Mouse (Mus musculus): ENCODE data around the gene Ints5.
"Not testable (repeated sequence)": the region's sequence is repeated elsewhere in the genome, so short reads cannot be mapped to it uniquely, and the experiment has no call there.

Gene Ints5

GRCm38 (mm10) chr19:8887585-8888463 is 5.0 kb upstream of the Ints5 start:
- no peak for DNase-seq (ENCODE audit: low spot score in 2 of 2)

DNA sequence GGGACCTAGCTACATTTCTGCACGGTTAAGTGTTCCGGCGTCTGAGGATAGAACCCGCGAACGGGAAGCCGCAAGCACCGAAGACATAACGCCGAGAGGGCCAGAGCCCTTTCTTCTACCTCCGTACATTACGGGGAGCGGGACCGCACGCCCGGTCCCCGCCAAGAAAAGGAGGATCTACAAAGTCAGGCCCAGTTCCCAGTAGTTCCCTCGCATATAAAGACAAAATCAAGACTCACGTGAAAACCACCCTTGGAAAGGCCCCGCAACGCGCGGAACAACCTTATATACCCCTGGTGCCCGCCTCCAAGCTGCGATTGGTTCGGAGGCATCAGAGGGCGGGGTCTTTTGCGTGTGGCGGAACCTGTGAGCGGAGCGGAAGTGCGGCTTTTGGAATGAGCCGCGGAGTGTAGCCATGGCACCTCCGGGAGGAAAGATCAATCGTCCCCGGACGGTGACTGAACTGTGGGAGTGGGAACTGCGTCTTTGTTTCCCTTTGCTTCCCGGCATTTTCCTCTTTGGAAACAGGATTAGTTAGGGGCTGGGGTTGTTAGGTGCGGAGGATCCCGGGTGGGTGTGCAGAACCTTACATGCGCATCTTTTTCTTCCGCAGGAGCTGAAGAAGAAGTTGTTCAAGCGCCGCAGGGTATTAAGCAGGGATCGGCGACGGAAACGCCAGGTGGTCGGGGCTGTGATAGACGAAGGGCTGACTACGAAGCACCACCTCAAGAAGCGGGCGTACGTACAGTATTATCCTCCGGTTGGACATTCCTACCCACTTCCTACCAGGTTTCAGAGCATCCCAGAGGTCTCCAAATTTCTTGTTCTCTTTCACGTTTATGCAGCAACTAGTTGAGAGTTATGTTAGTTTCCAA is 4.1 kb upstream of the Ints5 start, which contains the start of the genes 1810009A15Rik and Gm49416:
Gene 1810009A15Rik (plus strand): TSS at position 343 of the 875 bp plus-strand sequence.
Gene Gm49416 (plus strand): TSS at position 416 of the 875 bp plus-strand sequence.
- peak; percentile 85 to 92 for DNase-seq (ENCODE audit: low spot score in 2 of 2)

DNA sequence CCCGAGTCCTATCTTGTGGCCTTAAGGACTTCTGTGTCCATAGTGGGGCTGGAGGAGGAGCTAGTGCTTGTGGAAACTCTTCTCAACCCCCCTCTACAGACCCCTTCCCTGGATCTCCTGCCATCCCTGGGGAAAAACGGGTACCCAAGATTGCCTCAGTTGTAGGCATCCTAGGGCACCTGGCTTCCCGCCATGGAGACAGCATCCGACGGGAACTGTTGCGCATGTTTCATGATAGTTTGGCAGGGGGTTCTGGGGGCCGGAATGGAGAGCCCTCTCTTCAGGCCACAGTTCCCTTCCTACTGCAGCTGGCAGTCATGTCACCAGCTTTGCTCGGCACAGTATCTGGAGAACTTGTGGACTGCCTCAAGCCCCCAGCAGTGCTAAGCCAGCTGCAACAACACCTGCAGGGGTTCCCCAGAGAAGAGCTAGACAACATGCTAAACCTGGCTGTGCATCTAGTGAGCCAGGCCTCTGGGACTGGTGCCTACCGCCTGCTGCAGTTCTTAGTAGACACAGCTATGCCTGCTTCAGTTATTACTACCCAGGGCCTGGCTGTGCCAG is 2.7 kb downstream of the Ints5 start:
- DNase-seq (ENCODE audit: low spot score in 2 of 2), result no peak

GRCm38 (mm10) chr19:8896231-8896630 is 3.4 kb downstream of the Ints5 start:
- not testable (repeated sequence) for DNase-seq (ENCODE audit: low spot score in 2 of 2)

DNA sequence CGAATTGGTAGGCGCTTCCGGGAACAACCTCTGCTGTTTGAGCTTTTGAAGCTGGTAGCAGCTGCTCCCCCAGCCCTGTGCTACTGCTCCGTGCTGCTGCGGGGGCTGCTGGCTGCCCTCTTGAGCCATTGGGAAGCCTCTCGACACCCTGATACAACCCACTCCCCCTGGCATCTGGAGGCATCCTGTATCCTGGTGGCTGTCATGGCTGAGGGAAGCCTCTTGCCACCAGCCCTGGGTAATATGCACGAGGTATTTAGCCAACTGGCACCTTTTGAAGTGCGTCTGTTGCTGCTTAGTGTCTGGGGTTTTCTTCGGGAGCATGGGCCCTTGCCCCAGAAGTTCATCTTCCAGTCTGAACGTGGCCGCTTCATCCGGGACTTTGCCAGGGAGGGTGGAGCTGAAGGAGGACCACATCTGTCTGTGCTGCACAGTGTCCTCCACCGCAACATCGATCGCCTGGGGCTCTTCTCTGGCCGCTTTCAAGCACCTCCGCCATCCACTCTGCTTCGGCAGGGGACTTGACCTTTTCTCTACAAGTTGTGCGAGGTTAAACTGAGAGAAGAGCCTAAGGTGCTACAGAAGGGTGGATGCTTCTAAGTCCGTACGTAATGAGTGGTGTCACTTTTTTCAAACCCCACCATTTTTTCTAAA is 4.5 kb downstream of the Ints5 start:
- not testable (repeated sequence) for DNase-seq (ENCODE audit: low spot score in 2 of 2)

DNA sequence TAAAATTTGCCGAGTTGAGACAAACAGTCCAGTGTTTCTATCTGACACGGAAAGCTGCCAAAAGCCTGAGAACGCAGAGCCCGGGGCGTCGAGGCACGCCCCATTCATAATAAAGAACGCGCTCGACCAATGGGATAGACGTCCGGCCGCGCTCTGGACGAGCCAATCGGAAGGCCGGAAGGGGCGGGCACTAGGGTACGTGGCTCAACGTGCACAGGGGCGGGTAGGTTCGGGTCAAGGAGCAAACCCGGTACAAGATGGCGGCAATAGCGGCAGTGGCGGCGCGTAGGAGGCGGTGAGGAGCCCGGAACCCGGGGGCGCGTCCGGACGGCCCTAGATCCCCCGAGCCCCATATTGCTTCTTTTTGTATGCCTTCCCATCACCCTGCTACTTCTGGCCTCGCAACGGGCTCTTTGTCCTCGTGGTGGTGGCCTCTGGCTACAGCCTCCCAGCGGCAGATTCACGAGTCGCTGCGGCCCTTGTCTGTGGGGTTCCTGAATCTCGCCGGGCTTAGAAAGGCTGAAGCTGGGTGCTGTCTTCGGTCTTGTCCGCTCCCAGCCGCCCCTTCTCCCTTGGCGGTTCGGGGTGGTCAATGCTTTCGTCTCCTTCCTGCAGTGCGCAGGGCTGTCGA is 5.2 kb downstream of the Ints5 start, which contains the start of gene Ganab:
Gene Ganab (plus strand): TSS at position 207 of the 631 bp plus-strand sequence.
- DNase-seq (ENCODE audit: low spot score in 2 of 2), result peak; percentile 86 to 96

DNA sequence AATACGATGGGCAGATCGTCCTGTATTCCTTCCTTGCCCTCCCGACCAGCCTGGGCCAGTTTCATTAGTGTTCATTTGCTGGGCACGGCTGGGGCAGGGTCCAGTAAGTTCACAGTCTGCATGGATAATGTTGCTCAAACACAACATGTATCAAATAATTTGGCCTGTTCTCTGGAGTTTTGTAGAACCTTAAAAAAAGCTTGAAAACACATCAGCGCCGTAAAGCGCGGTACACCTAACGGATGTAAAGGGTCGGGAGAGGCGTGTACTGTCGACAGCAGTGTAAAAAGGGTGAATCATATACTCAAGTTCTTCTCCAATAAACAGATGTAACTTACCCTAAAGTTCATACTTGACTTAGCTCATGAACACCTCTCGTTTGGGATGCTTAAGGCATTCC is 5.8 kb downstream of the Ints5 start:
- no peak for DNase-seq (ENCODE audit: low spot score in 2 of 2)

- DNase-seq (ENCODE audit: low spot score in 2 of 2), result no peak
Observed at GRCm38 (mm10) chr19:8899079-8899478, 6.3 kb downstream of the Ints5 start.

DNA sequence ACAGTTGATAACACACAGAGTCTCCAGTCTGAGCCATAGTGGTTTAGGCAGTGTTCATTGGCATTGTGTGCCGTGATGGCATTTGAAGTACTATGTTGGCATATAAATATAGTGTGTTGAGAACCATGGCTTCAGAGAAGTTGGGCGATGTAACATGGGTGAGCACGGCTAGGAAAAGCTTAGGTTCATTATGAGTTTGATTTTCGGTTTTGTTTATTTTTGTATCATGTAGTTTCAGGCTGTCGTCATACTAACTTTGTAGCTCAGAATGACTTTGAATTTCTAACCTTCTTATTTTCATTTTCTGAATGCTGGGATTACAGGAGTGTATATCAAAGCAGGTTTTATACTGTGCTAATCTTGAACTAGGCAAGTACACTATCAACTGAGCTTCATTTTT is 10.6 kb downstream of the Ints5 start:
- DNase-seq (ENCODE audit: low spot score in 2 of 2), result no peak

- no peak for DNase-seq (ENCODE audit: low spot score in 2 of 2)
Observed at GRCm38 (mm10) chr19:8908531-8908930, 15.7 kb downstream of the Ints5 start.

GRCm38 (mm10) chr19:8911810-8912209 is 19.0 kb downstream of the Ints5 start:
- no peak for DNase-seq (ENCODE audit: low spot score in 2 of 2)

GRCm38 (mm10) chr19:8914212-8914611 is 21.4 kb downstream of the Ints5 start:
- no peak for DNase-seq (ENCODE audit: low spot score in 2 of 2)

DNA sequence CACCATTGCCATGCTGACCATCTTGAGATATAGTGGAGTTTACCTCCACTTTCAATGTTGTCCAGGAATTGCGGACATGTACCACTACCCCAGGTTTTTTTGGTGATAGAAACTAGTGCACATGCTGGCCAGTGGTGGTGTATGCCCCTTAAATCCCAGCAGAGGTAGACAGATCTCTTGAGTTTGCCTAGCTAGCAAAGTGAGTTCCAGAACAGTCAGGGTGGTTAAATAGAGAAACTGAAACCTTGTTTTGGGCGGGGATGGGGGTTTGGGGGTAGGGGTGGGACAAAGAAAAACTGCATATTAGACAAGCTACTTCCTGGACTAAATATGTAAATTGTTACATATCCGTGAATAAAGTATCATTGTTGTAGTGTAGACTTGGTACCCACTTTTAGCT is 26.2 kb downstream of the Ints5 start:
- no peak for DNase-seq (ENCODE audit: low spot score in 2 of 2)

GRCm38 (mm10) chr19:8919684-8920072 is 26.9 kb downstream of the Ints5 start:
- no peak for DNase-seq (ENCODE audit: low spot score in 2 of 2)

DNA sequence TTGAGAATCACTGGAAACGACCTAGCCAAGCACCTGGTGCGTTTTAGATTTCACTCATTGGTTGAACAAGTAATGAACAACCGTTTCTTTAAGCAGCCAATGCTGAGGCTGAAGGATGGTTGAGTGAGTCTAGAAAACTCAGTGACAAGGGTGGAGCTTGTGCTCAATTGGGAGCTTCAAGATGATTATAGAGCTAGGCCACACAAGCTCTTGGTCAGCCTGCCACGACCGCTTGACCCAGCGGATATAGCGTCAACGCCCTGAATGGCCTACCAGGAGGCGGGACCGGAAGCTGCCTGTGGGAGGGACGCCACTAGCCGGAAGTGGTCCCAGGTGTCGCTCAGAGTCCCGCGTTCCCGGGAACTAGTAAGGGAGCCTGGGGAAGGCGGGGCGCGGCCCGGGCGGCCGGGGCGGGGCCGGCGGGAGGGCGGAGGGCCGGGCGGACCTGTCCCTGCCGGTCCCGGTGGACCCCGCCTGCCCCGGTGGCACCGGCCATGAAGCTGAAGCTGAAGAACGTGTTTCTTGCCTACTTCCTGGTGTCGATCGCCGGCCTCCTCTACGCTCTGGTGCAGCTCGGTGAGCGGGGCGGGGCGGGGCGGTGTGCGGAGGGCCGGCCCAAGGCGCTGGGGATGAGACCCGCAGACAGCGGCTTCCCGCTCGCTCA is 27.4 kb downstream of the Ints5 start, which contains the start of gene B3gat3:
Gene B3gat3 (plus strand): TSS at position 302 of the 664 bp plus-strand sequence.
- peak; percentile 89 to 92 for DNase-seq (ENCODE audit: low spot score in 2 of 2)

DNA sequence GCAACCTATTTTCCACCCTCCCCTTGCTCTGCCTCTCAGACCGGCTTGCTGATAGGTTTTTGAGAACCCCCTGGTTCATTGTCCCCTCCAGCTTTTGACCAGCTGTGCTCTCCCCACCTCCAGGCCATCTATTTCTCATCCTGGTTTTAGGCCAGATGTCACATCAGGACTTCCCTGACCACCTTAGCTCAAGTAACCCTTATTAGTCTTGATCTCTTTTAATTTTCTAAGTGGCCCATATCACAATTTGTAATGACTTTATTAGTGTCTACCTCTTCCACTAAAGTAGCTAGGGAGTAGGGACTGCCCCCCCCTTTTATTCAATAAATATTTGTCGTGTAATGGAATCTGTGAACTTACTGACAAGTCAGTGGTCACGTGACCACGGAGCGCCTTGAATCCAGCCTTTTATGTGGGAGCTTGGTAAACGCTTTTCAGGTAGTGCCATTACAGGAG is 28.1 kb downstream of the Ints5 start:
- no peak for DNase-seq (ENCODE audit: low spot score in 2 of 2)

GRCm38 (mm10) chr19:8921741-8922140 is 28.9 kb downstream of the Ints5 start:
- no peak for DNase-seq (ENCODE audit: low spot score in 2 of 2)

GRCm38 (mm10) chr19:8926766-8927165 is 34.0 kb downstream of the Ints5 start:
- DNase-seq (ENCODE audit: low spot score in 2 of 2), result no peak

GRCm38 (mm10) chr19:8927891-8928525 is 35.2 kb downstream of the Ints5 start:
- no peak for DNase-seq (ENCODE audit: low spot score in 2 of 2)

Measured in frontal cortex, postnatal 25 days (tissue).